Mouse (Mus musculus) G1E (cell line): ENCODE data around the gene Hepacam.

Source experiments
- CTCF ChIP-seq: IDR thresholded peaks from 2 replicates; pipeline ENCODE4 v1.5.1; 2012; ENCODE audit warnings: low read depth, low read length, inconsistent platforms, mixed read lengths
- POLR2AphosphoS5 ChIP-seq: IDR thresholded peaks from 2 replicates; pipeline ENCODE4 v1.6.1; 2012; ENCODE audit warnings: low read depth, low read length, inconsistent platforms; ENCODE audit not compliant: insufficient replicate concordance
- TAL1 ChIP-seq: conservative IDR thresholded peaks from 2 replicates; pipeline ENCODE4 v1.6.1; 2012; ENCODE audit warnings: low read depth, low read length, inconsistent platforms, mixed read lengths

GRCm38 (mm10) chr9:37371232-37371801 is 4.2 kb downstream of the Hepacam start:
- TF ChIP-seq CTCF (no peak), POLR2AphosphoS5 (no peak), TAL1 (no peak)
